Mouse (Mus musculus): ENCODE results near the gene Prtg. TPM values are rescaled to one million over a fixed set of nuclear protein-coding genes. Genes with fewer than 3 reads are reported as not detected.

The Prtg gene
- total and polyA plus RNA-seq, 3 experiments = not detected

- Histone ChIP-seq H3K36me3 (replicated peaks in 1 of 2; ENCODE audit: control insufficient read depth in 1 of 2, insufficient read depth in 1 of 2, low read length in 1 of 2) (no peaks in the 10 kb centered on the region), H3K4me1 (ENCODE audit: control insufficient read depth in 1 of 2, insufficient read depth in 2 of 2) (peaks cover 0 to 7% of the 10 kb centered on the region in 2 experiments; a peak in 2 of 4 replicates), H3K9ac (ENCODE audit: insufficient read depth, low read depth) (no peak overlapping the region), H3K79me2 (replicated peaks; ENCODE audit: control insufficient read depth, extremely low read depth, insufficient read depth, poor library complexity, severe bottlenecking) (no peaks in the 10 kb centered on the region), H3K27ac (ENCODE audit: insufficient read depth, low read depth) (no peak overlapping the region), H3K9me3 (replicated peaks; ENCODE audit: low read length) (no peaks in the 10 kb centered on the region), H3K27me3 (replicated peaks) (no peaks in the 10 kb centered on the region), H3K4me3 (replicated peaks in 1 of 3; ENCODE audit: low read depth in 2 of 3, low read length in 2 of 3, poor library complexity in 1 of 3) (no peak overlapping the region), H3K4me2 (ENCODE audit: insufficient read depth, low read depth, poor library complexity, severe bottlenecking) (no peak overlapping the region)
- dilution Hi-C loops (cut with MboI; ENCODE audit: extremely low pct_ligation_motif_present, extremely low pct_unique_long_range_greater_than_20kb, low sequenced_read_pairs) (no loop called here), in situ Hi-C loops (cut with MboI; ENCODE audit: low pct_ligation_motif_present, low pct_unique_long_range_greater_than_20kb, low sequenced_read_pairs) (loop anchor here (10.0 kb wide), 1 partner anchor 99 kb away; no protein-coding TSS in a partner anchor)
- TF ChIP-seq CHD2 (IDR thresholded peaks at IDR 0.05; ENCODE audit: low read length) = no peak
- no peak for DNase-seq (ENCODE audit: extremely low read depth)
Observed at GRCm38 (mm10) chr9:72863773-72864172, 57.1 kb downstream of the Prtg start.

DNA sequence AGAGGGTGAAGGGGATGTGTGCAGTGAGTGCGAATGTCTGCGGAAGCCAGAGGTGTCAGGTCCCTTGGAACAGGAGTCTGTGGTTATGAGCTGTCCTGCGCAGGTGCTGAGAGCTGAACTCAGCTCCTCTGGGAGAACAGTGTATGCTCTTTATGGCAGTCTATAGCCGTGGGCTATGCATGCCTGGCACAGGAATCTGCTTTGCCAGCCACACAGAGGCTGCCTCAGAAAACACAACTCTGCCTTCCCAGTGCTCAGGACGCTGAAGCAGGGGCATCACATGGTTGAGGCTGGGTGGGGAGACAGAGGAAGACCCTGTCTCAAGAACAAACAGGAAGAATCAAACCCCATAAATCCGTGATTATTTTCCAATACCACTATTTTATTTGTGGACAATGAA is 60.8 kb downstream of the Prtg start:
- no peaks in the 10 kb centered on the region for H3K36me3 ChIP-seq (replicated peaks in 1 of 2; ENCODE audit: control insufficient read depth in 1 of 2, insufficient read depth in 1 of 2, low read length in 1 of 2)
- in situ Hi-C loops (cut with MboI; ENCODE audit: low pct_ligation_motif_present, low pct_unique_long_range_greater_than_20kb, low sequenced_read_pairs) = loop anchor here (10.0 kb wide), 1 partner anchor 103 kb away; no protein-coding TSS in a partner anchor

DNA sequence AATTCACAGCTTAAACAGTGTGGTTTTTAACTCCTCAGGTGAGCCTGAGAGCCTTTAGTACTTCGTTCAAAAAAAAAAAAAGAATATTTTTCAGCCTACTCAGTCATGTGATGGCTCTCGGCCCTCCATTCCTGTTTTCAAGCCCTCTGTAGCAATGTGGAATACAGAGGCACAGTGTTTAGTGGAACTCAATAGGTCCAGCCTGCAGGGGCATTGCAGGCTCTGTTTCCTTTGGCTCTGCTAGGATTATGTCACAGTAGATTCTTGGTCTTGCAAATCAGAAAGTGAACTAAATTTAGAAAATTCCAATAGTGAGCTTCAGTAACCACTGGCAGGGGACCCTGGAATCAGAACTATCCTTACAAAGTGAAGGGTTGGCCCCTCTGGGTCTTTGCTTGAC is 62.1 kb downstream of the Prtg start:
- Histone ChIP-seq H3K4me2 (ENCODE audit: insufficient read depth, low read depth, poor library complexity, severe bottlenecking) (no peak overlapping the region), H3K79me2 (replicated peaks; ENCODE audit: control insufficient read depth, extremely low read depth, insufficient read depth, poor library complexity, severe bottlenecking) (no peaks in the 10 kb centered on the region), H3K27me3 (replicated peaks) (no peaks in the 10 kb centered on the region), H3K27ac (ENCODE audit: insufficient read depth, low read depth) (no peak overlapping the region), H3K36me3 (replicated peaks in 1 of 2; ENCODE audit: control insufficient read depth in 1 of 2, insufficient read depth in 1 of 2, low read length in 1 of 2) (no peaks in the 10 kb centered on the region), H3K4me3 (replicated peaks in 1 of 3; ENCODE audit: low read depth in 2 of 3, low read length in 2 of 3, poor library complexity in 1 of 3) (no peak overlapping the region), H3K9me3 (replicated peaks; ENCODE audit: low read length) (no peaks in the 10 kb centered on the region), H3K9ac (ENCODE audit: insufficient read depth, low read depth) (no peak overlapping the region), H3K4me1 (ENCODE audit: control insufficient read depth in 1 of 2, insufficient read depth in 2 of 2) (0 out of 4 replicates have a peak, but pooled peaks cover 0 to 2% of the 10 kb centered on the region in 2 experiments)
- TF ChIP-seq GABPA (IDR thresholded peaks at IDR 0.05; ENCODE audit: insufficient replicate concordance, low read depth, low read length) = no peak
- no peak for TF ChIP-seq SIN3A (IDR thresholded peaks at IDR 0.05; ENCODE audit: low read length)
- TF ChIP-seq SMC3 (IDR thresholded peaks at IDR 0.05; ENCODE audit: low read depth, low read length) = no peak
- no peak for TF ChIP-seq JUND (conservative IDR thresholded peaks at IDR 0.05; ENCODE audit: low read depth, low read length)
- no peak for TF ChIP-seq POLR2AphosphoS2 (IDR thresholded peaks at IDR 0.05; ENCODE audit: low read depth, low read length)
- dilution Hi-C loops (cut with MboI; ENCODE audit: extremely low pct_ligation_motif_present, extremely low pct_unique_long_range_greater_than_20kb, low sequenced_read_pairs) = no loop called here
- in situ Hi-C loops (cut with MboI; ENCODE audit: low pct_ligation_motif_present, low pct_unique_long_range_greater_than_20kb, low sequenced_read_pairs) = loop anchor here (10.0 kb wide), 1 partner anchor 104 kb away; no protein-coding TSS in a partner anchor
- no peak for DNase-seq (ENCODE audit: extremely low read depth)

More for the DNA sequence above, 60.8 kb downstream of the Prtg start:
- dilution Hi-C loops (cut with MboI; ENCODE audit: extremely low pct_ligation_motif_present, extremely low pct_unique_long_range_greater_than_20kb, low sequenced_read_pairs) = no loop called here
- Histone ChIP-seq H3K27ac (ENCODE audit: insufficient read depth, low read depth) (no peak overlapping the region), H3K79me2 (replicated peaks; ENCODE audit: control insufficient read depth, extremely low read depth, insufficient read depth, poor library complexity, severe bottlenecking) (no peaks in the 10 kb centered on the region), H3K9ac (ENCODE audit: insufficient read depth, low read depth) (no peak overlapping the region), H3K4me3 (replicated peaks in 1 of 3; ENCODE audit: low read depth in 2 of 3, low read length in 2 of 3, poor library complexity in 1 of 3) (no peak overlapping the region), H3K27me3 (replicated peaks) (no peaks in the 10 kb centered on the region), H3K4me2 (ENCODE audit: insufficient read depth, low read depth, poor library complexity, severe bottlenecking) (no peak overlapping the region), H3K4me1 (ENCODE audit: control insufficient read depth in 1 of 2, insufficient read depth in 2 of 2) (0 out of 4 replicates have a peak, but pooled peaks cover 0 to 2% of the 10 kb centered on the region in 2 experiments), H3K9me3 (replicated peaks; ENCODE audit: low read length) (no peaks in the 10 kb centered on the region)
- DNase-seq (ENCODE audit: extremely low read depth) = no peak
- TF ChIP-seq MAZ (IDR thresholded peaks at IDR 0.05; ENCODE audit: low read depth, low read length) = no peak
- TF ChIP-seq ZNF384 (IDR thresholded peaks at IDR 0.05; ENCODE audit: low read depth, low read length) = no peak
- TF ChIP-seq MEF2A (IDR thresholded peaks at IDR 0.05; ENCODE audit: borderline replicate concordance, low read depth, low read length) = no peak
- no peak for TF ChIP-seq MAFK (IDR thresholded peaks at IDR 0.05; ENCODE audit: insufficient replicate concordance, low read length)
- no peak for TF ChIP-seq ELF1 (IDR thresholded peaks at IDR 0.05; ENCODE audit: low read depth, low read length)
- TF ChIP-seq GABPA (IDR thresholded peaks at IDR 0.05; ENCODE audit: insufficient replicate concordance, low read depth, low read length) = no peak
- TF ChIP-seq ETS1 (conservative IDR thresholded peaks at IDR 0.05; ENCODE audit: low read depth, low read length) = no peak
- no peak for TF ChIP-seq NELFE (IDR thresholded peaks at IDR 0.05; ENCODE audit: low read depth, low read length)

All from CH12.LX (cell line).